Mouse (Mus musculus) liver, adult 2 months (tissue): ENCODE measurements around the gene Cacng2.

ENCODE experiments used
- CTCF ChIP-seq: fragments of 200-500 bp; IDR thresholded peaks from 2 replicates; pipeline ENCODE4 v1.5.1; 2011; ENCODE audit warnings: low read depth, low read length, control low read depth
- POLR2A ChIP-seq: fragments of 200-500 bp; IDR thresholded peaks from 2 replicates; pipeline ENCODE4 v1.6.1; 2011; ENCODE audit warnings: low read length, control low read depth; ENCODE audit not compliant: insufficient read depth; ENCODE audit errors: extremely low read depth

- no peak for TF ChIP-seq CTCF
- TF ChIP-seq POLR2A, result no peak
Measured at GRCm38 (mm10) chr15:78116936-78117335, 2.9 kb downstream of the Cacng2 start.
